Mouse (Mus musculus): ENCODE results near the gene Ncapd2. TPM values are rescaled to one million over a fixed set of nuclear protein-coding genes. Genes with fewer than 3 reads are reported as not detected.

Gene Ncapd2
- 167 and 197 TPM in 2 replicates for total RNA-seq (2023)

DNA sequence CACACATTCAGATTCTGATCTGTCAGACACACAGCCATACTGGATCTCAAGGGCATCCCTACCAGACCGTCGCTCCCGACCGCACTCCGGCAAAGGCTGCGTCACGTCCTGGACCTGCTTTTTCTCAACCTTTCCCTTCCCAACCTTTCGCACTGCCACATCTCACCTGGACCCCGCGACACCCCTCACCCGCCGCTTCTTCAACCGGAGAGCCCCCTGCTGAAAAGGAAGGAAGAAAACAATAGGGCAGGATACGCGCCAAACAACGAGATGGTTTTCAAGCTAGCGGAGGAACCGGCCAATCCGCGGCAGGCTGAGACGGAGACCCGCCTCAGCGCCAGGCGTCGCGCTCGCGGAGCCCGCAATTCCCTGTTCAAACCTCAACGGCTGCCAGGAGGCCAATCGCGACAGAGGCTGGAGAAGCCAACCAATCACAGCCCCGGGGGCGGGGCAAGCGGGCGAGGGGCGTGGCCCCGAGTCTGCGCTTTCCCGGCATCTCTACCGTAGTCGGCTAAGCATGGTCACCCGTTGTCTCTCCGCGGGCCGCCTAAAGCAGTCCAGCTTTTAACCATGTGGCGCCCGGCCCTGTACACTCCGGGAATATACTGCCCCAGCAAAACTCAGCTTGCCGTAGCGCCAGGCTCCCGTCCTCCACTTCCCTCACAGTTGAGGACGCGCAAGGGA lies at the start of gene Ncapd2, which contains the start of gene Mrpl51:
Gene Ncapd2, minus strand, starts transcription at position 370 of the 684 bp plus-strand sequence.
Gene Mrpl51, plus strand, starts transcription at position 470 of the 684 bp plus-strand sequence.

GRCm38 (mm10) chr6:125236782-125237181 lies 45.3 kb upstream of the Ncapd2 start, which contains the start of gene Cd27:
TSS of gene Cd27 (minus strand) at chr6:125237010.

DNA sequence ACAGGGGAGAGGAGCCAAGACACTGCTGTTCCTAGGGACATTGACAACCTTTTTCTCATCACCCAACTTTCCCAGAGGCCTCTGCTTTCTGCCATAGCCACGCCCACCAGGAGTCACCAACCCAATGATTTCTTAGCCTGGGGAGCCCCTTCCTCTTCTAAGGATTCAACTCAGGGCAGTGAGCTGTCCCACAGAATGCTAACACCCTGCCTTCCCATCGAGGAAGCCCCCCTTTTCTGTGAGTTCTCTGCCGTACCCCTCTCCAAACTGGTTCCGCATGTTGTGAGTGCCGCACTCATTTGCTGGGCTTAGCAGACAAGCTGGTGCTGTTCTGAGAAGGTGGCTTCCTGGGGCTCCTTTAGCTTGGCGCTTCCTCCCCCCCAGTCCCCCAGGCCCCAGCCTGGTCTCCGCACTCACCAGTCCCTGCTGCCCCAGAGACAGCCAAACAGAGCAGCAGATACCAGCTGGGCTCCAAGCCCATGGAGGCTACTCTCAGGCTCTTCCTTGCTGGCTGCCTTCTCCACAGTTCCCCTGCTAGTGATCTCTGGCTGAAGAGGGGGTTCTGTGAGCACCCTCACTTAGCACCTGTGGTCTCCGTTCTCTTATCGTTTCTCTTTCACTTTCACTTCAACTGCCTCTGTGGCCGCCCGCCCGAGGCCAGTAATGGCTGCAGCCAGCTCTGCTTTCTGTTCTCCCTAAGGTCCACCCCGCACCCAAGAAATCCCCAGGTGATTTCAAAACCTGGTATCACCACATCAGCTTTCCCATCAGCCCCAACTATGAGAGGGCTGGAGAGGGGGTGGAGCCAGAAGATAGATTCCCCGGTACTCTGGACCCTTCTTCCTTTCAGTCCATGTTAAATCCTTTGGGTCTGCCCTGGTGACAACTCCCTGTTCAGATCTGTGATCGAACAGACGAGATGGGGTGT lies 39.9 kb upstream of the Ncapd2 start, which contains the start of gene Tapbpl:
Gene Tapbpl, minus strand, starts transcription at position 744 of the 928 bp plus-strand sequence.

DNA sequence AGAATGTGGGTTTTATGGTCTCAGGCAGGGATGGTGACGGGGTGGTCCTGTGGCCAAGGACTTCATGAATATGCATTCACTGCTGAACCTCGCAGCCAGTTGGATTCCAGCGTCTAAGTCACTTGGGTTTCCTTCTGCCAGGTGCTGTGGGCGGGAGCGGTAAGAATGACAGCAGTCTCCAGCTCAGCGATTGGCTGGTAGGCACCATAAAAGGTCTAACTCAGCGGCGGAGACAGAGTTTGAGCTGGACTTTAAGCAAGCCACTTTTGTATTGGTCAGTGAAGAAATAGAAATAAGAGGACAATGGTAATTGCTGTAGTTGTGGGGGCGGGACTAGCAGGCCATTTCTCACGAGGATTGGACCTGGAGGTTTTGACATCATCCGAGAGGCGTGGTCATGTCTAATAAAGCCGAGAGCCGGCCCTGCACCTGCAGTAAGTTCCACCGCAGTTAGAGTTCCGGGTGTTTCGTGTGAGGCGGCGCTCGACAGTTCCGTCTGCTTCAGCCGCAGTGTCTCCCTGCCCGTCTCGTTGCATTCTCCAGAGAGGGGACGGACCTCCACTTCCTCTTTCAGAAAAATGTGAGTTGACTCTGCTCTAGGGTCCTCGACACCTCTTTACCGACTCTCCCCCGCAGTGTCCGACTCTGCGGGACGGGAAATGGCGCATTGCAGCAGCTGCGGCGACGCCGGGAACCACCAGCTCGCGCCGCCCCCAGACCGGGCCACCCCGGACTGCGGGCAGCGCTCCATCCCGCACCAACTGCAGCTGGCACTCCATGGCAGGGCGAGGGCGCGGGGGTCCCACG lies 23.9 kb upstream of the Ncapd2 start, which contains the start of gene Vamp1:
Gene Vamp1, plus strand, starts transcription at position 404 of the 807 bp plus-strand sequence.

DNA sequence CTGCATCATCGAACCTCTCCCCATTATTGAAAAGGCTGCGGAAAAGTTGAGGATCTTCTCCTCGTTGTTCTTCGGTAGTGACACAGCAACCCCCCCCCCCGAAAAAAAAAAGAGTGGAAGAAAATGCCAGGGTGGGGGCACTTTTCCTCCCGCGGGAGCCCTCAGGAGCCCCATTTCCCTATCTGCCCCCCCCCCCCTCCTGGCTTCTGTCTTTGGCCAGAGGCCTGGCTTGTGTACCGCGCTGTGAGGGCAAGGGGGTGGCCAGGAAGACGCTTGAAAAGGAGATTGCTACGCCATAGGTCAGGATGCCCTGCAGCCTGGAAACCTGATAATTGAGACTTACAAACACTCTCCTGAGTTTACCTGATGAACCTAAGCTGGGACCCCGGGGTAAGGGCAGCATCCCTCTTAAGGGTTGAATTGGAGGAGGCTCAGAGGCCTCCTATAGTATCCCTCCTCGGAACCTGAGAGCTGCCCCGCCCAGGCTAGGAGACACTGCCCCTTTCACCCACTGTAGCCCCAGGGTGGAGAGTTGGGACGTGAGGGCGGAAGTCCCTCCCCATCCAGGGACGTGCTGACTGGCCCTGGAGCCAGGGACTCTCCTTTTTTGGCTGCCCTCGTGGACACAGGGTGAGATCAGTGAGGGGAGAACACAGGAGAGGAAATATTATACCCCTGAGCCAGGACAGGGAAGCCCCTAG lies 25.3 kb downstream of the Ncapd2 start, which contains the start of gene Gapdh:
Gene Gapdh, minus strand, starts transcription at position 417 of the 701 bp plus-strand sequence.

DNA sequence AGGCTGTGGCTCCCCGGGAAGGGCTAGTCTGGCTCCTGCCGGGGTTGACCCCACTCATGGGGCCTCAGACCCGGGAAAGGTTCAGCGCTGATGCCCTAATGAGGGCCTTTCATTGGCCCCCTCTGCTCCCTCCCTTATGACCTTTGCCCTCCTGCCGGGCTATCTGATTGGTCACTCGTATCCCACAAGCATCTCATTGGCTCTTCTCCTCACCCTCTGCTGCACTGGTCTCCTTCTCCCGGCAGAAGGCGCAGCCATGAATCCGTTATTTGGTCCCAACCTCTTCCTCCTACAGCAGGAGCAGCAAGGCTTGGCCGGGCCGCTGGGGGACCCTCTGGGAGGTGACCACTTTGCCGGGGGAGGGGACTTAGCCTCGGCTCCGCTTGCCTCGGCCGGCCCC lies 46.5 kb downstream of the Ncapd2 start, which contains the start of gene Iffo1:
Gene Iffo1, plus strand, starts transcription at position 241 of the 400 bp plus-strand sequence.

GRCm38 (mm10) chr6:125131302-125132156 lies 60.0 kb downstream of the Ncapd2 start, which contains the start of gene Nop2:
TSS of gene Nop2 (plus strand) at chr6:125131909.

Other genes starting within 250 kb of the Ncapd2 start
- gene Cops7a, start 226.2 kb downstream of the Ncapd2 start, total RNA-seq (2023) = 15.5 and 17.7 TPM in 2 replicates
- gene Pianp, start 195.0 kb downstream of the Ncapd2 start, total RNA-seq (2023) = not detected in 2 replicates
- 86.5 and 92.3 TPM in 2 replicates for gene Zfp384, start 182.6 kb downstream of the Ncapd2 start, total RNA-seq (2023)
- 87.7 and 100 TPM in 2 replicates for gene Ing4, start 151.9 kb downstream of the Ncapd2 start, total RNA-seq (2023)
- gene Acrbp, start 142.0 kb downstream of the Ncapd2 start, total RNA-seq (2023) = 7.1 and 8.5 TPM in 2 replicates
- gene Lpar5, start 123.8 kb downstream of the Ncapd2 start, total RNA-seq (2023) = 5.1 and 6.8 TPM in 2 replicates
- 185 and 239 TPM in 2 replicates for gene Chd4, start 95.7 kb downstream of the Ncapd2 start, total RNA-seq (2023)
- 13.5 and 20.0 TPM in 2 replicates for gene Nop2, start 59.8 kb downstream of the Ncapd2 start, total RNA-seq (2023)
- gene Iffo1, start 46.5 kb downstream of the Ncapd2 start, total RNA-seq (2023) = 24.7 and 34.6 TPM in 2 replicates
- 693 and 1,543 TPM in 2 replicates for gene Gapdh, start 25.2 kb downstream of the Ncapd2 start, total RNA-seq (2023)
- gene Mrpl51, start 100 bp upstream of the Ncapd2 start, total RNA-seq (2023) = 32.2 and 40.1 TPM in 2 replicates
- gene Vamp1, start 23.9 kb upstream of the Ncapd2 start, total RNA-seq (2023) = 19.8 and 26.2 TPM in 2 replicates
- gene Tapbpl, start 40.2 kb upstream of the Ncapd2 start, total RNA-seq (2023) = 10.2 and 11.2 TPM in 2 replicates
- 0.25 and 0.51 TPM in 2 replicates for gene Cd27, start 45.3 kb upstream of the Ncapd2 start, total RNA-seq (2023)
- not detected in 2 replicates for gene Tuba3a, start 94.3 kb upstream of the Ncapd2 start, total RNA-seq (2023)
- gene Ltbr, start 122.2 kb upstream of the Ncapd2 start, total RNA-seq (2023) = 45.2 and 64.4 TPM in 2 replicates
- gene Scnn1a, start 129.0 kb upstream of the Ncapd2 start, total RNA-seq (2023) = 10.9 and 11.0 TPM in 2 replicates
- gene Tnfrsf1a, start 157.7 kb upstream of the Ncapd2 start, total RNA-seq (2023) = 352 and 391 TPM in 2 replicates
- not detected in 2 replicates for gene Plekhg6, start 189.1 kb upstream of the Ncapd2 start, total RNA-seq (2023)

Measured in neutrophil, adult 65 days (primary cell).